Mouse (Mus musculus) MEL (cell line): ENCODE results near the gene Sel1l. TPM values are rescaled to one million over a fixed set of nuclear protein-coding genes. Genes with fewer than 3 reads are reported as not detected.

Experiments
- DNase-seq: peaks from one replicate; pipeline ENCODE4 v3.0.0; 2011; ENCODE audit warnings: low read depth, low spot score
- H3K27ac ChIP-seq: 2 replicates; pipeline ENCODE4 v1.5.1; 2012; ENCODE audit warnings: low read depth, mild to moderate bottlenecking, control low read depth, low read length, moderate library complexity; ENCODE audit not compliant: control insufficient read depth
- H3K27me3 ChIP-seq, 2 experiments: fragments of 150-350 bp in 1 of 2; sonication (generic) in 1 of 2; 2 replicates each; pipeline ENCODE4 v1.6.1; 2012; ENCODE audit warnings: low read length in 2 of 2, mild to moderate bottlenecking in 2 of 2, improper control_type of control experiment in 1 of 2, moderate library complexity in 1 of 2; ENCODE audit not compliant: insufficient read depth in 2 of 2, control insufficient read depth in 1 of 2
- H3K36me3 ChIP-seq, 2 experiments: 2 replicates each; pipeline ENCODE4 v1.6.1; 2012 to 2014; ENCODE audit warnings: low read length in 2 of 2, improper control_type of control experiment in 1 of 2, inconsistent platforms in 1 of 2, mild to moderate bottlenecking in 1 of 2; ENCODE audit not compliant: insufficient read depth in 2 of 2, control insufficient read depth in 1 of 2
- H3K4me1 ChIP-seq, 2 experiments: fragments of 150-350 bp in 1 of 2; sonication (generic) in 1 of 2; 2 replicates each; pipeline ENCODE4 v1.6.1; 2012; ENCODE audit warnings: low read length in 2 of 2, improper control_type of control experiment in 1 of 2, mild to moderate bottlenecking in 1 of 2; ENCODE audit not compliant: insufficient read depth in 2 of 2, control insufficient read depth in 1 of 2
- H3K4me3 ChIP-seq, 2 experiments: fragments of 150-350 bp in 1 of 2; sonication (generic) in 1 of 2; 2 replicates each; pipeline ENCODE4 v1.5.1; 2012; ENCODE audit warnings: low read depth in 2 of 2, low read length in 2 of 2, mild to moderate bottlenecking in 2 of 2, moderate library complexity in 2 of 2, control low read depth in 1 of 2, improper control_type of control experiment in 1 of 2; ENCODE audit not compliant: control insufficient read depth in 1 of 2, insufficient read depth in 1 of 2
- H3K79me2 ChIP-seq: 2 replicates; pipeline ENCODE4 v1.6.1; 2012; ENCODE audit warnings: mild to moderate bottlenecking, low read length, moderate library complexity; ENCODE audit not compliant: control insufficient read depth, poor library complexity, insufficient read depth
- H3K9ac ChIP-seq: 2 replicates; pipeline ENCODE4 v1.6.1; 2012; ENCODE audit warnings: low read depth, mild to moderate bottlenecking, control low read depth, low read length, moderate library complexity; ENCODE audit not compliant: control insufficient read depth, poor library complexity, severe bottlenecking
- H3K9me3 ChIP-seq: fragments of 150-350 bp; sonication (generic); replicated peaks from 2 replicates; pipeline ENCODE4 v1.6.1; 2012; ENCODE audit warnings: mild to moderate bottlenecking, low read length, improper control_type of control experiment, moderate library complexity; ENCODE audit not compliant: insufficient read depth
- BHLHE40 ChIP-seq: IDR thresholded peaks from 2 replicates; pipeline ENCODE4 v1.6.1; 2012; ENCODE audit warnings: low read depth, mild to moderate bottlenecking, inconsistent platforms, low read length, improper control_type of control experiment, borderline replicate concordance
- CHD2 ChIP-seq: IDR thresholded peaks from 2 replicates; pipeline ENCODE4 v1.6.1; 2011; ENCODE audit warnings: low read length, improper control_type of control experiment
- GABPA ChIP-seq: IDR thresholded peaks from 2 replicates; pipeline ENCODE4 v1.6.1; 2012; ENCODE audit warnings: low read depth, mild to moderate bottlenecking, inconsistent platforms, low read length, improper control_type of control experiment, moderate library complexity
- HCFC1 ChIP-seq: IDR thresholded peaks from 2 replicates; pipeline ENCODE4 v1.6.1; 2012; ENCODE audit warnings: low read depth, mild to moderate bottlenecking, inconsistent platforms, low read length, improper control_type of control experiment, moderate library complexity
- MAFK ChIP-seq: IDR thresholded peaks from 2 replicates; pipeline ENCODE4 v1.6.1; 2011; ENCODE audit warnings: low read depth, mild to moderate bottlenecking, low read length, improper control_type of control experiment, borderline replicate concordance
- MAX ChIP-seq: IDR thresholded peaks from 2 replicates; pipeline ENCODE4 v1.6.1; 2011; ENCODE audit warnings: low read length, improper control_type of control experiment
- MAZ ChIP-seq: IDR thresholded peaks from 2 replicates; pipeline ENCODE4 v1.6.1; 2012; ENCODE audit warnings: low read depth, mild to moderate bottlenecking, inconsistent platforms, low read length, improper control_type of control experiment
- MYC ChIP-seq: IDR thresholded peaks from 2 replicates; pipeline ENCODE4 v1.6.1; 2011; ENCODE audit warnings: low read depth, mild to moderate bottlenecking, low read length, improper control_type of control experiment, moderate library complexity
- POLR2A ChIP-seq, 2 experiments: IDR thresholded peaks; 2 replicates each; pipeline ENCODE4 v1.6.1; 2011 to 2012; ENCODE audit warnings: low read length in 2 of 2, mild to moderate bottlenecking in 2 of 2, control low read depth in 1 of 2, improper control_type of control experiment in 1 of 2, low read depth in 1 of 2, moderate library complexity in 1 of 2; ENCODE audit not compliant: control insufficient read depth in 1 of 2, insufficient read depth in 1 of 2, poor library complexity in 1 of 2
- POLR2AphosphoS2 ChIP-seq: IDR thresholded peaks from 2 replicates; pipeline ENCODE4 v1.6.1; 2011; ENCODE audit warnings: low read length, improper control_type of control experiment
- SIN3A ChIP-seq: IDR thresholded peaks from 2 replicates; pipeline ENCODE4 v1.6.1; 2012; ENCODE audit warnings: low read length, improper control_type of control experiment, inconsistent platforms
- SMC3 ChIP-seq: IDR thresholded peaks from 2 replicates; pipeline ENCODE4 v1.6.1; 2011; ENCODE audit warnings: low read depth, low read length, improper control_type of control experiment
- UBTF ChIP-seq: IDR thresholded peaks from 2 replicates; pipeline ENCODE4 v1.6.1; 2012; ENCODE audit warnings: low read depth, mild to moderate bottlenecking, inconsistent platforms, low read length, improper control_type of control experiment, moderate library complexity, borderline replicate concordance; ENCODE audit not compliant: insufficient read depth
- USF2 ChIP-seq, 2 experiments: IDR thresholded peaks; 2 replicates each; pipeline ENCODE4 v1.6.1; 2011 to 2012; ENCODE audit warnings: improper control_type of control experiment in 2 of 2, low read length in 2 of 2, borderline replicate concordance in 1 of 2, inconsistent platforms in 1 of 2, low read depth in 1 of 2, mild to moderate bottlenecking in 1 of 2; ENCODE audit not compliant: insufficient read depth in 1 of 2
- ZMIZ1 ChIP-seq: IDR thresholded peaks from 2 replicates; pipeline ENCODE4 v1.6.1; 2012; ENCODE audit warnings: low read depth, mild to moderate bottlenecking, inconsistent platforms, low read length, improper control_type of control experiment, moderate library complexity
- ZNF384 ChIP-seq: IDR thresholded peaks from 2 replicates; pipeline ENCODE4 v1.6.1; 2012; ENCODE audit warnings: low read depth, mild to moderate bottlenecking, inconsistent platforms, low read length, improper control_type of control experiment
- polyA plus RNA-seq, 2 experiments: library from polyadenylated mRNA; stranded (reverse) in 1 of 2; unstranded in 1 of 2; fragments of >175 nt in 1 of 2; fragments of >200 nt in 1 of 2; gene quantifications; 2 replicates each; pipeline versions ENCODE4 v1.2.1 to v1.2.4; 2012; ENCODE audit warnings: low replicate concordance in 2 of 2, low read depth in 1 of 2; ENCODE audit not compliant: insufficient read length in 2 of 2, insufficient read depth in 1 of 2, missing spikeins in 1 of 2
- total RNA-seq: library from RNA; depleted of rRNA; stranded (reverse); fragments of 300-350 nt; gene quantifications from 2 replicates; pipeline ENCODE4 v1.2.3, GENCODE M21; 2012

Gene Sel1l
- total and polyA plus RNA-seq, 3 experiments: 32.0 to 299 (median 35.6) TPM

DNA sequence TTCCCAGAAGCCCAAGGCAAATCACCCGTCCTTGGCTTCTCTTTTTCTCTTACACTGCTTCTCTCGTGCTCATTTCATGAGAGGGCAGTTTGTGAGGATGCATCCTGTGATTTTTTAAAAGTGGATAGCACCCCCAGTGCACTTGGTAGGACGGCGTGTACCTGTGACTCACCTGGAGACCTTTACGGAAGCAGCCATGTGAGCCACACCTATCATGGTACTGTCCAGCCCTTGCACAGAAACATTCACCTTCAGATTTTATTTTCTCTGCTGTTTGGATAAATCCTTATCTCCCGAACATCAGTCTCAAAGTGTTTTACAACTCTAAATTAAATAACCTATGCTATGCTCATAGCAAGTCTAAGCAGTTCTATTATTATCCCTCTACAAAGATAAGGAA is 80.8 kb downstream of the Sel1l start:
- Histone ChIP-seq H3K4me1 (no peaks in the 10 kb centered on the region), H3K79me2 (no peaks in the 10 kb centered on the region), H3K9me3 (no peaks in the 10 kb centered on the region), H3K4me3 (no peak overlapping the region), H3K36me3 (no peaks in the 10 kb centered on the region), H3K27ac (no peak overlapping the region), H3K27me3 (no peaks in the 10 kb centered on the region), H3K9ac (no peak overlapping the region)
- TF ChIP-seq MAFK (no peak), MAZ (no peak), MAX (no peak), ZMIZ1 (no peak), POLR2AphosphoS2 (no peak), HCFC1 (no peak), USF2 (IDR thresholded peaks at IDR 0.05; ENCODE audit: borderline replicate concordance in 1 of 2, insufficient read depth in 1 of 2, low read depth in 1 of 2, low read length in 2 of 2) (no peak), UBTF (no peak), GABPA (no peak), MYC (no peak), SMC3 (no peak), SIN3A (no peak), ZNF384 (no peak)
- no peak for DNase-seq

DNA sequence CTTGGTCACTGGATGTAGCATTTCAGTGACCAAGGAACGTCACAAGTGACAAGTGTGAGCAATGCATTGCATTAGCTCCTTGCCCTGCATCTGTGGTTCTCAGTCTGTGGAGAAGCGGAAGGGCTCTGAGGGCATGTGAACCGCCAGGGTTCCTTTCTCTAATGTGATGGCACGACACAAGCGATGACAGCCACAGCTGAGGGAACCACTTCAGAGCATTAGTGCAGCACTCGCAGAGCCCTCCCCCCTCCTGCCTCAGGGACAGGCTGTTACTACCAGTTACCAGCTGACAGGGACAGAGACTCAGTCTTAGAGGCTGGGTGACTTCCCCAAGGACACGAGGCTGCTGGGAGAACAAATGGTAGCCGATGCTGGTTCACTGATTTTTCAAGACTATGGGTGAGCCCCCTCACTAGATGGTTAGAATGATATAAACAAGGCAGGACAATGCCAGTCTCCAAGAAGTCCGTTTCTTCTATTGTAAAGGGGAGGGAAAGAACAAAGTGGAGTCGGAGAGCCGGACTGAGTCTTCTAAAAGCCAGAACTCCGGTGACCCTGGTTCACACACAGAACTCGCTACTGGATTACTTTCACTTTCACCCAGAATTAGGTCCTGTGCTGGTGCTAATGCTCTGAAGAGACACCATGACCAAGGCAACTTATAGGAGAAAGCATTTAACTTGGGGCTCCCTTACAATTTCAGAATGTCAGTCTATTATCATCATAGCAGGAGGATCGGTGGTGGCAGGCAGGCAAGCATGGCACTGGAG is 82.4 kb downstream of the Sel1l start:
- Histone ChIP-seq H3K27ac (no peak overlapping the region), H3K4me3 (no peak overlapping the region), H3K79me2 (no peaks in the 10 kb centered on the region), H3K9me3 (no peaks in the 10 kb centered on the region), H3K4me1 (no peaks in the 10 kb centered on the region), H3K27me3 (no peaks in the 10 kb centered on the region), H3K9ac (no peak overlapping the region), H3K36me3 (no peaks in the 10 kb centered on the region)
- TF ChIP-seq BHLHE40: no peak
- no peak for TF ChIP-seq CHD2
- no peak for TF ChIP-seq POLR2A (IDR thresholded peaks at IDR 0.05; ENCODE audit: control insufficient read depth in 1 of 2, insufficient read depth in 1 of 2, low read depth in 1 of 2, low read length in 2 of 2, poor library complexity in 1 of 2)
- no peak for TF ChIP-seq MAX
- DNase-seq: no peak
